Mouse (Mus musculus) left cerebral cortex, postnatal 14 days (tissue): ENCODE results near the gene Rnf207. TPM values are rescaled to one million over a fixed set of nuclear protein-coding genes. Genes with fewer than 3 reads are reported as not detected.

Experiments used
- DNase-seq, 2 experiments: peaks; one replicate each; pipeline ENCODE4 v3.0.0; 2021 to 2022; ENCODE audit warnings: low spot score in 2 of 2, mixed read lengths in 1 of 2
- intact Hi-C: fragments of 180-260 bp; cut with DNase I; formaldehyde crosslinking; loops from one replicate; pipeline ENCODE4 v1.15.1; 2025
- long read RNA-seq, 2 experiments: library from polyadenylated mRNA; stranded (forward); transcript quantifications; one replicate each; pipeline ENCODE4 v2.0.0; 2021
- total RNA-seq, 2 experiments: library from RNA; stranded (reverse); gene quantifications; 2 replicates each; pipeline ENCODE4 v1.2.3; 2021

The Rnf207 gene
- 1 to 10 TPM; 5.3 to 7.4 TPM for total RNA-seq
- long read RNA-seq, experiment 1, partial matches to known transcripts: 0 of 3 reads
- long read RNA-seq, experiment 1, other reads (novel, unspliced or antisense): 3 of 3 reads
- long read RNA-seq, experiment 2, partial matches to known transcripts: 0 of 2 reads
- long read RNA-seq, experiment 2, other reads (novel, unspliced or antisense): 2 of 2 reads

- peak in 1 of 2 experiments; percentile 56 for DNase-seq
Measured at GRCm38 (mm10) chr4:152318517-152319234, at the start of gene Rnf207. Gene Rnf207, minus strand, starts transcription at chr4:152318993.

GRCm38 (mm10) chr4:152365228-152365627, 46.4 kb upstream of the Rnf207 start:
- no peak for DNase-seq
- intact Hi-C loops: no loop called here

More at GRCm38 (mm10) chr4:152318517-152319234, at the start of gene Rnf207:
- intact Hi-C loops: no loop called here

- intact Hi-C loops: no loop called here
- DNase-seq: no peak
Measured at GRCm38 (mm10) chr4:152362180-152362579, 43.4 kb upstream of the Rnf207 start.

GRCm38 (mm10) chr4:152360855-152361254, 42.1 kb upstream of the Rnf207 start:
- intact Hi-C loops: no loop called here

GRCm38 (mm10) chr4:152359700-152360099, 40.9 kb upstream of the Rnf207 start:
- no peak for DNase-seq
- intact Hi-C loops: no loop called here

More at GRCm38 (mm10) chr4:152360855-152361254, 42.1 kb upstream of the Rnf207 start:
- no peak for DNase-seq

- DNase-seq: no peak
- intact Hi-C loops: no loop called here
Measured at GRCm38 (mm10) chr4:152355672-152356071, 36.9 kb upstream of the Rnf207 start.

- intact Hi-C loops: no loop called here
- DNase-seq: no peak
Measured at GRCm38 (mm10) chr4:152353886-152354637, 35.3 kb upstream of the Rnf207 start.

- intact Hi-C loops: no loop called here
- no peak for DNase-seq
Measured at GRCm38 (mm10) chr4:152351422-152352305, 32.9 kb upstream of the Rnf207 start.

GRCm38 (mm10) chr4:152350722-152351421, 32.1 kb upstream of the Rnf207 start:
- intact Hi-C loops: no loop called here
- no peak for DNase-seq

- peak; percentile 86 to 94 for DNase-seq
- intact Hi-C loops: no loop called here
Measured at GRCm38 (mm10) chr4:152349837-152350381, 31.1 kb upstream of the Rnf207 start.

GRCm38 (mm10) chr4:152345120-152345889, 26.5 kb upstream of the Rnf207 start:
- intact Hi-C loops: no loop called here
- DNase-seq: peak in 1 of 2 experiments; percentile 63

- intact Hi-C loops: no loop called here
- DNase-seq: no peak
Measured at GRCm38 (mm10) chr4:152344651-152345050, 25.9 kb upstream of the Rnf207 start.

- intact Hi-C loops: no loop called here
- no peak for DNase-seq
Measured at GRCm38 (mm10) chr4:152343296-152343695, 24.5 kb upstream of the Rnf207 start.

GRCm38 (mm10) chr4:152340584-152341284, 21.9 kb upstream of the Rnf207 start:
- no peak for DNase-seq
- intact Hi-C loops: loop anchor here (2.0 kb wide), 1 partner anchor 94 kb away; no protein-coding TSS in a partner anchor

- no peak for DNase-seq
Measured at GRCm38 (mm10) chr4:152339293-152339790, 20.5 kb upstream of the Rnf207 start.

GRCm38 (mm10) chr4:152338419-152339292, 19.9 kb upstream of the Rnf207 start, which contains the start of gene Chd5:
Gene Chd5, plus strand, starts transcription at chr4:152338651.
- DNase-seq: peak; percentile 72 to 75
- intact Hi-C loops: loop anchor here (10.0 kb wide), 1 partner anchor 156 kb away; no protein-coding TSS in a partner anchor

More at GRCm38 (mm10) chr4:152339293-152339790, 20.5 kb upstream of the Rnf207 start:
- intact Hi-C loops: loop anchor here (10.0 kb wide), 1 partner anchor 155 kb away; no protein-coding TSS in a partner anchor
